Mouse (Mus musculus): Measurements from ENCODE around the gene Rps3a1. TPM values are rescaled to one million over a fixed set of nuclear protein-coding genes. Genes with fewer than 3 reads are reported as not detected.

Rps3a1 gene
- polyA plus RNA-seq, 1 experiment from 2014 or later = 883 TPM

GRCm38 (mm10) chr3:86135886-86136563 is 6.5 kb downstream of the Rps3a1 start:
- H3K9me3 ChIP-seq (ENCODE audit: control insufficient read depth, low read length) = no peaks in the 10 kb centered on the region
- peaks cover 61% of the 10 kb centered on the region for H3K36me3 ChIP-seq (ENCODE audit: control insufficient read depth, insufficient read depth, low read length)
- ATAC-seq (ENCODE audit: insufficient number of reproducible peaks, insufficient read depth, low FRiP score, low read depth) = no peak
- no peak overlapping the region for H3K27ac ChIP-seq (replicated peaks in 1 of 2; ENCODE audit: control insufficient read depth in 1 of 2, insufficient read depth in 1 of 2, low read depth in 2 of 2, low read length in 2 of 2)
- WGBS = 85% methylated on average over 6 of the region's 6 CpGs
- H3K4me2 ChIP-seq (ENCODE audit: low read length) = no peak overlapping the region
- H3K4me3 ChIP-seq (ENCODE audit: control insufficient read depth in 1 of 2, insufficient read depth in 1 of 2, low read depth in 1 of 2, low read length in 2 of 2) = no peak overlapping the region
- H3K9ac ChIP-seq (ENCODE audit: low read length) = no peak overlapping the region
- no peaks in the 10 kb centered on the region for H3K27me3 ChIP-seq (ENCODE audit: control insufficient read depth, insufficient read depth, low read length)
- peaks cover 0 to 8% of the 10 kb centered on the region in 2 experiments; a peak in 2 of 4 replicates for H3K4me1 ChIP-seq (ENCODE audit: control insufficient read depth in 2 of 2, insufficient read depth in 2 of 2, low read length in 2 of 2)

DNA sequence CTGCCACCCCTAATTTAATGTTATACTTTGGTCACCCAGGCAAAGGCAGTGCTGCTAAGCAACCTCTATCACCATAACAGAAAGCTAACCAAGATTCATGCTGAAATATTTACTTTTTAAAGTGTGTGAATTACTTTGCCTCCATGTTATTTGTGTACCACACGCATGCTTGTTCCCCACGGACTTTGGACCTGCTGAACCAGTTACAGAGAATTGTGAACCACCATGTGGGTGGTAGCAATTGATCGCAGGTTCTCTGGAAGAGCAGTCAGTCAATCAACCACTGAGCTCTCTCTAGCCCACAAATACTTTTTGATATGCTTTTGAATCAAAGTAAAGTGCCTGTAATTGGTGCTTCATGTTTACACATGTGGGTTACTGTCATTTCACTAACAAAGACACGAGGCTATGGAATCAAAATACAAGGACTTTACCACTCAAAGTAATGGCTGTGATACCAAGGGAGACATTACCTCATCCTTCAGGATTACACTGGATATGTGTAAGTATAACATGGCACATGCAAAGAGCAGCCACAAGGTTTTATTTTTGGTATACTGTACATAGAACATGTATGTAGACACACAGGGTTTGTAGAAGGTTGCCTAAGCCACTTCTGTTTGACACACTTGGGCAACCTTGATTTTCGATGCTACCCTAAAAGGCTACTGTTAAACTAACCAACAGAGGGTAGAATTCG is 7.4 kb downstream of the Rps3a1 start:
- no peak overlapping the region for H3K9ac ChIP-seq (ENCODE audit: low read length)
- no peaks in the 10 kb centered on the region for H3K4me1 ChIP-seq (ENCODE audit: control insufficient read depth in 2 of 2, insufficient read depth in 2 of 2, low read length in 2 of 2)
- no peaks in the 10 kb centered on the region for H3K27me3 ChIP-seq (ENCODE audit: control insufficient read depth, insufficient read depth, low read length)
- no peak for ATAC-seq (ENCODE audit: insufficient number of reproducible peaks, insufficient read depth, low FRiP score, low read depth)
- peaks cover 54% of the 10 kb centered on the region for H3K36me3 ChIP-seq (ENCODE audit: control insufficient read depth, insufficient read depth, low read length)
- H3K27ac ChIP-seq (replicated peaks in 1 of 2; ENCODE audit: control insufficient read depth in 1 of 2, insufficient read depth in 1 of 2, low read depth in 2 of 2, low read length in 2 of 2) = no peak overlapping the region
- H3K4me3 ChIP-seq (ENCODE audit: control insufficient read depth in 1 of 2, insufficient read depth in 1 of 2, low read depth in 1 of 2, low read length in 2 of 2) = no peak overlapping the region
- WGBS = 91% methylated on average over 6 of the region's 6 CpGs
- no peak overlapping the region for H3K4me2 ChIP-seq (ENCODE audit: low read length)
- no peaks in the 10 kb centered on the region for H3K9me3 ChIP-seq (ENCODE audit: control insufficient read depth, low read length)

DNA sequence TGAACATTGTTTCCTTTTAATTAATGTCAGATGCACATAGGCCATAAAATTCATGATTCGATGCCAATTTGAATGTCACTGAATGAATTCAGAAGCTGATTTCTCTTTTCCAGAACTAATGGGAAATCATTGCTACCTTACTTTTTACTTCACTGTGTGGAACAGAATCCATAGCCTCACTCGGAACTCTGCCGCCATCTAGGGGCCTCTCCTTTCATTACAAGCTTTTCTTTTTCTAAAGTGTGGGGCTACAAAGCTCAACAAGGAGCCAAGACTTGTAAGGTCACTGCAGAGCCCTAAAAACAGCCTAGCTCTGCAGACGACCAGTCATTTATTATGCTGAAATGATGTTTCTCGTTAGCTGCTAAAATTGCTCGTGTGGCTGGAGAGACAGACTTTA is 12.7 kb downstream of the Rps3a1 start:
- Histone ChIP-seq H3K27me3 (ENCODE audit: control insufficient read depth, insufficient read depth, low read length) (no peaks in the 10 kb centered on the region), H3K9ac (ENCODE audit: low read length) (no peak overlapping the region), H3K9me3 (ENCODE audit: control insufficient read depth, low read length) (no peaks in the 10 kb centered on the region), H3K4me3 (ENCODE audit: control insufficient read depth in 1 of 2, insufficient read depth in 1 of 2, low read depth in 1 of 2, low read length in 2 of 2) (no peak overlapping the region), H3K4me1 (ENCODE audit: control insufficient read depth in 2 of 2, insufficient read depth in 2 of 2, low read length in 2 of 2) (no peaks in the 10 kb centered on the region), H3K4me2 (ENCODE audit: low read length) (no peak overlapping the region), H3K27ac (replicated peaks in 1 of 2; ENCODE audit: control insufficient read depth in 1 of 2, insufficient read depth in 1 of 2, low read depth in 2 of 2, low read length in 2 of 2) (no peak overlapping the region), H3K36me3 (ENCODE audit: control insufficient read depth, insufficient read depth, low read length) (peaks cover 32% of the 10 kb centered on the region)
- ATAC-seq (ENCODE audit: insufficient number of reproducible peaks, insufficient read depth, low FRiP score, low read depth) = no peak
- WGBS = 9% methylated on average over 6 of the region's 6 CpGs

DNA sequence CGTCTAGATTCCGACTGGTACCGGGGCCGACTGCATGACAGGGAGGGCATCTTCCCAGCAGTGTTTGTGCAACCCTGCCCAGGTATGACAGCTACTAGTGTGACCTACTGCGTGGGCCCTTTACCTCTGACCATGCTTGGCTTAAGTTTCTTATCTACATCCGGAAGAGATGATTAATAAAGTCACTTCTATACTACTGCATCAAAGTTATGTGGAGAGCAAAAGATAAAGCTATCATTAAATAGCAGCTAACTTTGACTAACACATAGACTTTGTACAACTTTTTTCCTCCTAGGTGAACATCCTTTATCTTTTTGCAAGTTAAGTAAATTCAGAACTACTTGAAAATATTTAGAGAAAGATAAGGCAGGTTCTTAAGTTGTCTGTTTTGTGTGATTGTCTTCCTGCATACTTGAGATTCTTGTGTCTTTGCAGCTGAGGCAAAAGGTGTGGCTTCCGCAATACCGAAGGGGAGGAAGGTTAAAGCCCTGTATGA is 19.2 kb downstream of the Rps3a1 start:
- no peak overlapping the region for H3K4me2 ChIP-seq (ENCODE audit: low read length)
- no peaks in the 10 kb centered on the region for H3K4me1 ChIP-seq (ENCODE audit: control insufficient read depth in 2 of 2, insufficient read depth in 2 of 2, low read length in 2 of 2)
- no peak for ATAC-seq (ENCODE audit: insufficient number of reproducible peaks, insufficient read depth, low FRiP score, low read depth)
- no peaks in the 10 kb centered on the region for H3K9me3 ChIP-seq (ENCODE audit: control insufficient read depth, low read length)
- no peak overlapping the region for H3K9ac ChIP-seq (ENCODE audit: low read length)
- 66% methylated on average over 8 of the region's 8 CpGs for WGBS
- no peak overlapping the region for H3K4me3 ChIP-seq (ENCODE audit: control insufficient read depth in 1 of 2, insufficient read depth in 1 of 2, low read depth in 1 of 2, low read length in 2 of 2)
- H3K36me3 ChIP-seq (ENCODE audit: control insufficient read depth, insufficient read depth, low read length) = peaks cover 61% of the 10 kb centered on the region
- no peak overlapping the region for H3K27ac ChIP-seq (replicated peaks in 1 of 2; ENCODE audit: control insufficient read depth in 1 of 2, insufficient read depth in 1 of 2, low read depth in 2 of 2, low read length in 2 of 2)
- H3K27me3 ChIP-seq (ENCODE audit: control insufficient read depth, insufficient read depth, low read length) = no peaks in the 10 kb centered on the region

DNA sequence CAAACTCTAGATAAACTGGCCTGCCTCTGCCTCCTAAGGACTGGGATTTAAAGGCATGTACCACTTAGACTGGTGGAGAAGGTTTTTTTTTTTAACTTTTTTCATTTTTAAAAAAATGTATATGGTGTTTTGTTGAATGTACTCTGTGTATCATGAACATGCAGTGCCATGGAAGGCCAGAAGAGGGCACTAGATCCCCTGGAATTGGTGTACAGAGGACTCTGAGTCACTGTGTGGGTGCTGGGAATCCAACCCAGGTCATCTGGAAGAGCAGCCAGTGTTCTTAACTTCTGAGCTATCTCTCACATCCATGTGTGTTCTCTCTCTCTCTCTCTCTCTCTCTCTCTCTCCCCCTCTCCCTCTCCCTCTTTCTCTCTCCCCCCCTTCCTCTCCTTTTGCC is 20.3 kb downstream of the Rps3a1 start:
- Histone ChIP-seq H3K36me3 (ENCODE audit: control insufficient read depth, insufficient read depth, low read length) (peaks cover 54% of the 10 kb centered on the region), H3K4me3 (ENCODE audit: control insufficient read depth in 1 of 2, insufficient read depth in 1 of 2, low read depth in 1 of 2, low read length in 2 of 2) (no peak overlapping the region), H3K4me2 (ENCODE audit: low read length) (no peak overlapping the region), H3K4me1 (ENCODE audit: control insufficient read depth in 2 of 2, insufficient read depth in 2 of 2, low read length in 2 of 2) (no peaks in the 10 kb centered on the region), H3K27ac (replicated peaks in 1 of 2; ENCODE audit: control insufficient read depth in 1 of 2, insufficient read depth in 1 of 2, low read depth in 2 of 2, low read length in 2 of 2) (no peak overlapping the region), H3K9me3 (ENCODE audit: control insufficient read depth, low read length) (no peaks in the 10 kb centered on the region), H3K27me3 (ENCODE audit: control insufficient read depth, insufficient read depth, low read length) (no peaks in the 10 kb centered on the region), H3K9ac (ENCODE audit: low read length) (no peak overlapping the region)
- no peak for ATAC-seq (ENCODE audit: insufficient number of reproducible peaks, insufficient read depth, low FRiP score, low read depth)

DNA sequence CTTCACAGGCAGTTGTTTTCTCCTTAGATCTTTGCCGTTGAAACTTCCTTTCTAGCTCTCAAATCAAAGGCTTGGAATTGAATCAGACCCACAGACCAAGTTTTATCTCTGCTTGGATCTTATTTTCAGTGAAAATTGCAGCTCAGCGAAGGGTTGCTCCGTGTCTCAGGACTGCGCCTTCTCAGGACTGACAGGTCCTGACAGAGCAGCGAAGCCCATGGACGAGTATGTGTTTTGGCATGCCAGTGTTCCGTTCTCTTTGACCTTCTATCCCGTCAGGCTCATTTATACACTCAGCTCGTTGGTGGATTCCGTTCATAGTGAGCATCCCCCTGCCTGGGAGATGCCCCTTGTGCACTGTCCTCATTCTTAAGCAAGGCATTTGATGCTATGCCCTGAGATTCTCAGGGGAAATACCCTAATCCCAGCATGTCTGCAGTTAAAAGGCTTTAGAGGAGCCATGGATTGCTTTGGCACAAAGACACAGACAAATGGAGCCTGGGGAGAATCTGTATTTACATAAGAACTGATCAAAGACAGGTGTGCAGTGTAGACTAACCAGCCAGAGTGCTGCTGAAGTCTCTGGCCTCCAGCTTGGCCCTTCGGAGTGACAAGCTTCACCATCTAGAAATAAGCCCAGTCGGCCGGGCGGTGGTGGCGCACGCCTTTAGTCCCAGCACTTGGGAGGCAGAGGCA is 23.1 kb downstream of the Rps3a1 start:
- no peak overlapping the region for H3K4me2 ChIP-seq (ENCODE audit: low read length)
- peaks cover 42% of the 10 kb centered on the region for H3K36me3 ChIP-seq (ENCODE audit: control insufficient read depth, insufficient read depth, low read length)
- H3K4me1 ChIP-seq (ENCODE audit: control insufficient read depth in 2 of 2, insufficient read depth in 2 of 2, low read length in 2 of 2) = no peaks in the 10 kb centered on the region
- H3K27me3 ChIP-seq (ENCODE audit: control insufficient read depth, insufficient read depth, low read length) = no peaks in the 10 kb centered on the region
- H3K9me3 ChIP-seq (ENCODE audit: control insufficient read depth, low read length) = peaks cover 7% of the 10 kb centered on the region
- no peak for ATAC-seq (ENCODE audit: insufficient number of reproducible peaks, insufficient read depth, low FRiP score, low read depth)
- no peak overlapping the region for H3K9ac ChIP-seq (ENCODE audit: low read length)
- WGBS = 66% methylated on average over 16 of the region's 16 CpGs
- H3K27ac ChIP-seq (replicated peaks in 1 of 2; ENCODE audit: control insufficient read depth in 1 of 2, insufficient read depth in 1 of 2, low read depth in 2 of 2, low read length in 2 of 2) = no peak overlapping the region
- H3K4me3 ChIP-seq (ENCODE audit: control insufficient read depth in 1 of 2, insufficient read depth in 1 of 2, low read depth in 1 of 2, low read length in 2 of 2) = no peak overlapping the region

- Histone ChIP-seq H3K9me3 (ENCODE audit: control insufficient read depth, low read length) (peaks cover 7% of the 10 kb centered on the region), H3K4me3 (ENCODE audit: control insufficient read depth in 1 of 2, insufficient read depth in 1 of 2, low read depth in 1 of 2, low read length in 2 of 2) (no peak overlapping the region), H3K36me3 (ENCODE audit: control insufficient read depth, insufficient read depth, low read length) (peaks cover 34% of the 10 kb centered on the region), H3K4me1 (ENCODE audit: control insufficient read depth in 2 of 2, insufficient read depth in 2 of 2, low read length in 2 of 2) (no peaks in the 10 kb centered on the region), H3K27ac (replicated peaks in 1 of 2; ENCODE audit: control insufficient read depth in 1 of 2, insufficient read depth in 1 of 2, low read depth in 2 of 2, low read length in 2 of 2) (no peak overlapping the region), H3K27me3 (ENCODE audit: control insufficient read depth, insufficient read depth, low read length) (no peaks in the 10 kb centered on the region), H3K4me2 (ENCODE audit: low read length) (no peak overlapping the region), H3K9ac (ENCODE audit: low read length) (no peak overlapping the region)
- no peak for ATAC-seq (ENCODE audit: insufficient number of reproducible peaks, insufficient read depth, low FRiP score, low read depth)
- WGBS = 88% methylated on average over 4 of the region's 4 CpGs
These were observed 25.6 kb downstream of the Rps3a1 start for GRCm38 (mm10) chr3:86116951-86117350.
